Mouse (Mus musculus) heart, adult 2 months (tissue): ENCODE measurements at regions not wholly inside any gene's neighbourhood (a gene's known extent, or its start where the extent isn't known, plus 50 kb on each side); places are given as distances from the start of the nearest gene placed in this dataset.

Experiments used
- CTCF ChIP-seq: fragments of 200-600 bp; IDR thresholded peaks from 2 replicates; pipeline ENCODE4 v1.8.1; 2022; ENCODE audit warnings: antibody characterized with exemption, mild to moderate bottlenecking, moderate library complexity
- EP300 ChIP-seq: fragments of 200-500 bp; IDR thresholded peaks from 2 replicates; pipeline ENCODE4 v1.6.1; 2011; ENCODE audit warnings: low read depth, low read length, control low read depth; ENCODE audit not compliant: insufficient read depth

- TF ChIP-seq CTCF (no peak), EP300 (no peak)
Observed at GRCm38 (mm10) chr3:111049638-111050037, 798.8 kb upstream of the Prmt6 start.
